Mouse (Mus musculus) spleen, postnatal 10 days (tissue): ENCODE data around the gene Pla2g6.

ENCODE experiments used
- DNase-seq, 2 experiments: peaks; one replicate each; pipeline ENCODE4 v3.0.0; 2021 to 2022; ENCODE audit warnings: low spot score in 2 of 2

The Pla2g6 gene

DNA sequence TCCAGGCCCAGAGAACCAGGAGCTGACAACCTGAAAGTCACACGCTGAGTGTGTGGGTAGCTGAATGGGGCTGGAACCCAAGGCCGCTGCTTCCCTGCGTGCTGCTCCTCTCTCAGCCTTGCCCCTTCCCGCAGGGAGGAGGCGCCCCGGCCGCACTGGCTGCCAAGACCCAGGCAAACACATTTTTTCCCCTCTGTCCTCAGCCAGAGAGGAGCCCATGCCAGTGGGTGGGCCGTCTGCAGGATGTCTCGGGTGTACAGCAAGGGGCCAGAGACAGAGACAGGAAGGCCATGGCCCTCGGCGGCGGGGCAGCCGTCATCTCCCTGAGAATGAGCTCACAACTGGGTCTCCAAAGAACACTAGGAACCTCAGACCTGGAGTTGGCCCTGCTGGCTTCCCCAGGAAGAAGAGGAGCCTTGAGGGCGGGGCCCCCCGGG, 23.2 kb upstream of the Pla2g6 start:
- DNase-seq, result no peak

DNA sequence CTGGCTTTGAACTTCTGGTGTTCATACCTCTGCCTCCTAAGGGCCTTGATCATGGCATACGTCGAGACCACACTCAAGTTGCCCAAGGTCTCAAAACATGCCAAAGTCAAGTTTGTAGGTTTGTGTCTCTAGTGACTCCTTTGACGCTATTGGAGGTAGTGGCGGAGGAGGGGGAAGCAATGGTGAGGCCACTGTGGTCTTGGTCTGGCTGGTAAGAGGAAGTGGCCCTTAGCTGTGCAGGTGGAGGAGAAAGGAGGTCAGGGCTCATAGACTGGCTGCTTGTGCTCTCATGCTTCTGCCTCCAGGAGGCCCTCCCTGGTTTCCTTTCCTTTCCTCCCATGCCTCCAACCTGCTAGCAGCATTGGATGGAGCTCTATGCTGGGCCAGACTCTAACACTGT, 22.7 kb upstream of the Pla2g6 start:
- DNase-seq, result peak in 1 of 2 experiments; percentile 46

DNA sequence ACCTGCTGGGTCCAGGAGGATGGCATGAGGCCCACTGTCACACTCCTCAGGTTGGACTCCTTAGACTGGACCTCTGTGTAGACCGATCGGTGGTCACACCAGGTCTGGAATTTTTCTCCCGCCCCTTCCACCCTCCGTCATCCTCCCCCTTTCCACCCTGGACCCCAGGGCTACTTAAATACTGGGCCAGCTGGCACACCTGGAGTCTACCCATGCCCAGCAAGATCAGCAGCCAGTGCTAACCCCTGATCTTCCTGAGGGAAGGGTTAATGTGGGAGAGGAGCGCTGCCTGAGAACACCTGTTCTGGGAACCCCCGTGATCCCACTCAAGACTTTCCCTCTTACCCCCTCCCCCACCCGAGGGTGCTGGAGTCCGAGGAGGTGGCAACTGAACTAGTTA, 20.5 kb upstream of the Pla2g6 start:
- no peak for DNase-seq

DNA sequence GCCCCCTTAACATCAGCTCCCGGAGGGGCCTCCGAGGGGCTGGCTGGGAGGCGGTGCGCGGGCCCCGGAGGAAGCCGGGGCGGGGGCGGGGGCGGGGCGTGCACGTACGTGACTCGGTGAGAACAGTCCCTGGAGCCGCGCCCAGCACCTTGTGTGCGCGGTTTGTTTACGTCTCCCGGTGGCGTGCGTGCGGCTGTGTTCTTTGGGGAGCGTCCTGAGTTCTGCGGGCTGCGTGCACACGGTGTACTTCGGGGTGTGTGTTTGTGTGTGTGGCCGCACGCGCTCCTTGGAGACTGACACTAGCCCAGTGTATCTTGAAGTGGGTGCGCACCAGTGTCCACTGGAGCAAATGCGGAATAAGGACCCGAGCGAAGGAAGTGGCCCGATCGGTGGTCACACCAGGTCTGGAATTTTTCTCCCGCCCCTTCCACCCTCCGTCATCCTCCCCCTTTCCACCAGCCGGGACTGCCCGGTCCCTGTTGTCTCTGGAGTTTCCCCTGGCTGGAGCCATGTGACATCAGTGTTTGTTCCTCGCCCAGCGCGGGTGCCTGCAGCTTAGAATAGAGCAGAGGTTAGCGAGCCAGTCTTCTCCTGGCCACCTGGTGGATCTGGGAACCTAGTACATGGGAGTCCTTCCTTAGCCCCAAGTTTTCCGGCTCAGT, 19.8 kb upstream of the Pla2g6 start:
- DNase-seq, result peak in 1 of 2 experiments; percentile 61

DNA sequence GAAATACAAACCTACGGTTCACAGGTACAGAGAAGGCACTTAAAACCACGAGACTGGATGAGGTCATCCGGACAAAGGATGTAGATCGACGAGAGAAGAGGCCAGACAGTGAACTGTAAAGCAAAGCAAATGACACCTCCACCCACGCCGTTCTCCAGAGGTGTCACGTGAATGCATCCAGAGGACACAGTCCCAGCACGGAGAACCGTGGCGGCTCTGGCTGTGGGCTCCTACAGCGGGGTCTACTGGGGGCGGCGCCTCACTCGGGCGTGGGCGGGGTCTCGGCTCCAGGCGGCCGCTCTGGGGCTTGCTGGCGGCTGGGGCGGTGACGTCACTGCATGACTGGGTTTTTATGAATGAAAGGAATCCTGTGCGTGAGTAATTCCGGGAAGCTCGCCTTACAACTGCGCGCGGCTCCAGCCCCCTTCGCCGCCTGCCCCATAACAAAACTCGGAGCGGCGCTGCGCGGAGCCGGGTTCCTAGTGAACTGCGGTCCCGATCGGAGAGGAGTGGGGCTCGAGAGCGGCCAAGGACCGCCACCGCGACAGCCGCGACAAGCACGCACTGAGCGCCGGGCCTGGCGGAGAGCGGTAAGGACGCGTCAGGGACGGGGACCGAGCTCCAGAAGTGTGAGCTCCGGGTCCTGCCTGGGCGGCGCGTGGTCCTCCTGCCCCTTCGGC, 19.1 kb upstream of the Pla2g6 start:
- peak; percentile 59 to 84 for DNase-seq

DNA sequence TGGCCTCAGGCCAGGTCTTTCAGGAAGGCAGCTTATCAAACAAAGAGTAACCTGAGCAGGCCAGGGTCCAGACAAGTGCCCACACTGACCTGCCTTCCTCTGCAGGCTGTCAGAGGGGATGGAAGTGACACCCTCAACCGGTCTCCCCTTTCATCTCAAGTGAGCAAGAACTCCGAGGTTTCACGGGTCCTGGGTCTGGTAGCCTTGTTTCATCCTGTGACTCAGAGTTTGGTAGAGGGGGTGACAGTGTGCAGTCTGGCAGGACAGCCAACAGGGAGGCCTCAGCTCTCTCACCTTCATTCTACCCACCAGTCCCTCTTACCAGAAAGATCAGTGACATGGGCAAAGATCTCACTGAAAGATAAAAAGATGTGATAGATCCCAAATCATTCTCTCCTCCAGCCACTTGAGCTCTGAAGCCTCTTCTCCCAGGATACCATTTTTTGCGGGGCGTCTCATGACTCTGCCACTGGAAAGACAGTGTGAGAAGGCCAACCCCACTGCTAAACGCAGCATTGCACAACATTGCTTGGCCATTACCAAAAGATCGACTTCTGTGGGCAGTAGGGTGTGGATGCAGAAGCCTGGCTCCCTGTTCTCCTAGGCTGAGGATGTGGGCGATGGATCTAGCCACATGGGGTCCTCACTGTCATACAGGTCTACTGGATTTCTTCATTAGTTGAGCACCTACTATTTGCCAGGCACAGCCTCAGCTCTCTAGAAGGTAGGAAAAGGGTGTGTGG, 18.0 kb upstream of the Pla2g6 start, which contains the start of gene Maff:
Gene Maff, plus strand, starts transcription at position 571 of the 743 bp plus-strand sequence.
- DNase-seq, result no peak

DNA sequence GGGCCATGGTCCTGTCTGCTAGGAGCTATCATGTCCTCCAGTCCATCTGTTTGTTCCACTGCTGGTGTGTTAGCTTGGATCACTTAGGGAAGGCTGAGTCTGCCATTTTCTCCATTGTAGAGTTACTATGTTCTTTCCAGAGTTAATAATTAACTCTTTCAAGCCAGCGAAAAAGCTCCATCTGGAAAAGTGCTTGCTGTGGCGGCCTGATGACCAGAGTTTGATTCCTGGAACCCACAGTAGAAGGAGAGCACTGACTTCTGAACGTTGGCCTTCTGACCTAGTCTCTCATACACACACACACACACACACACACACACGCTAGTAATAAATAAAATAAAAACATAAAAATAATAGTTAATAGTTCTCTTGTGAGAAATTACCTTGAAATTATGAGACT, 16.4 kb upstream of the Pla2g6 start:
- DNase-seq, result no peak

DNA sequence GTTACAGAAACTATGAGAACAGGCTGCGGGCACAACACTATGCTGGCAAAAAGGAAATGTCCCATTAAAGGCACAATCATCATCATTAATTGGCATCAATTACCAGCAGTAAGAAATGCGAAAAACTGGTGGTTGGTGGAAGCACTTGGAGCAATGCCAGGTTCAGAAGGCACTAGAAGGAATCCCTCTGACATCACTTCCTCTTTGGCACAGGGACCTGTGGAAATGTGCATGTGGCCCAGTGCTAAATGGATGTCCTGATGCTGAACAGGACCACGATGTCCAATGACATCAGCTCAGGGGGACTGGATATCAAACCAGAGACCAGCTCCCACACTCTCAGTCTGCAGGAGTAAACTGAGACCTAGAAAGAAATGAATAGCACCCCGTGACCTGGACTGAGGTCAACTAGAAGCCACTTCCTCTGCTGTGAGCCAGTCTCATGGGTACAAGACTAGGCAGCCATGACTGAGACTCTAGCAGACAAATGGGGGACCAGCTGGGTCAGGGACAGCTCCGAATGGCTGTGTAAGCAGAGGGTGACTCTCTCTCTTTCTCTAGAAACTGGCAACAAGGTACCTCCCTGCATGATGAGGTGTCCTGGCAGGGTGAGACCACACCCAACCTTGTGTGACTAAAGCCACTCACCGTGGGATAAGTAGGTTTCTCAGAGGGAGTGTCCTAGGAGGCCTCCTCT, 14.6 kb upstream of the Pla2g6 start:
- DNase-seq, result no peak

DNA sequence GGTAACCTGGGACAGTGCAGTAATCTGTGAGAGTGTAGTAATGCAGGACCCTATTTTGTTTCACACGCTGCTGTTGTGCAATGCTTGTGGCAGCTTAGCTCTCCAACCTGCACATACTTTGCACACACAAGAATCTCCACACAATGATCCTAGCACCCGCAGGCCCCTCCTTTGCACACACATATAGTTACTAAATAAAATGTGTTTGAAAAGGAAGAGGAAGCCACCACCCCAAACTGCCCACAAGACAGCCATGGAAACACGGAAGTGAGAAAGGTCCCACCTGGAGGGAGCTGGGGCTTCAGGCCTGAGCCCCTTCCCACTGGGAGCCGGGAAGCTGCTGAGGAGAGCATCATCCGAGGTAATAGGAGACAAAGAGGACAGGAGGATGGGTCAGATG, 10.8 kb upstream of the Pla2g6 start:
- DNase-seq, result no peak

DNA sequence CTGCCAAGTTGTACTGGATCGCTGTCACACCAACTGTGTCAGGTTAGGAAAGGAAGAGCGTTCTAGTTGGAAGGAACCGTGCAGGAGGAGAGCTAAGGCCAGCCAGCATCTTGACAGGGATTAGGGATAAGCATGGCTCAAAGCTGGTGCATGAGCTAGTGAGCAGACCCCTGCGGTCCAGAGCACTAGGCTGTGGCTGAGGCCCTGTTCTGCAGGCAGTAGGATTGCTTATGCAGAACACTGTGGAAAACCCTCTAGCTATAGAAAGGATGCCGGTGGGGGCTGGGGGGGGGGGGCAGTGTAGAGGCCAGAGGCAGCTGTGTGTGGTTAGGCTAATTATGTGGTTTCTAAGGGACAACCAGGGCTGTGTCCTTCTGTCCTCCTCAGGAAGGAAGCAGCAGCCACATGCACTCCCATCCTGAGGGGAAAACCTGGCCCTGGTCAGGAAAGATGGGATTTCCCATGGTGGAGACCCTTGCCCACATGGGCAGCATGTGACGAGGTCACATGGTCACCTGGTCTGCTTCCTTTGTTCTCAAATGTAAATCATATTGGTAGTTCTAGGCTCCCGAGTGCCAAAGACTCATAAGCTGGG, 7.0 kb upstream of the Pla2g6 start:
- DNase-seq, result no peak

DNA sequence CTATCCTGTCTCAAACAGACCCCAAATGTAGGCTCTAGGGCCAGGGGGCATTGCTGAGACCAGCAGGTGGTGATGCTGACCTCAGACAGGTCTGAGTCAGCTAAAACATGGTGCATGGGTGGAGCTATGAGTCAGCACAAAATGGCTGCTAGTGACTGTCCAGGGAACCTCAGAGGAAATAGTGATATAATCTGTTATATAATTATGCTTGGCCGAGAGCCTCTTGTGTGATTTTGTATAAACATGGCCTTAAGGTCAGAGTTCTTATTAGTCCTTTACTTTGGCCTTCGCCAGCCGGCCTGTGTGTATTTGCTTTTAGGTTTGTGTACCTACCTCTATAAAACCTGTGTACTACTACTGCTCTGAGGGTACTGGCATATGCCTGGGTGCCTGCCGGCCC, 5.2 kb upstream of the Pla2g6 start:
- DNase-seq, result no peak

DNA sequence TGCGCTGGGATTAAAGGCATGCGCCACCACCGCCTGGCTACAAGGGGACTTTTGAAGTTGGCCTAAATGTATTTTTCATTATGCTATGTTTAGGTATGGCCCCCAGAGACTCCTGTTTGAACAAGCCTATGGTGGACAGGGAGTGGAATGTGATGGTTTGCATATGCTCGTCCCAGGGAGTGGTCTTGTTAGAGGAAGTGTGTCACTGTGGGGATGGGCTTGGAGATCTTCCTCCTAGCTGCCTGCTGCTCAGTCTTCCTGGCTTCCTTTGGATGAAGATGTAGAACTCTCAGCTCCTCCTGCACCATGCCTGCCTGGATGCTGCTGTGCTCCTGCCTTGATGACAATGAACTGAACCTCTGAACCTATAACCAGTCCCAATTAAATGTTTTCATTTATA, 2.3 kb upstream of the Pla2g6 start:
- no peak for DNase-seq

DNA sequence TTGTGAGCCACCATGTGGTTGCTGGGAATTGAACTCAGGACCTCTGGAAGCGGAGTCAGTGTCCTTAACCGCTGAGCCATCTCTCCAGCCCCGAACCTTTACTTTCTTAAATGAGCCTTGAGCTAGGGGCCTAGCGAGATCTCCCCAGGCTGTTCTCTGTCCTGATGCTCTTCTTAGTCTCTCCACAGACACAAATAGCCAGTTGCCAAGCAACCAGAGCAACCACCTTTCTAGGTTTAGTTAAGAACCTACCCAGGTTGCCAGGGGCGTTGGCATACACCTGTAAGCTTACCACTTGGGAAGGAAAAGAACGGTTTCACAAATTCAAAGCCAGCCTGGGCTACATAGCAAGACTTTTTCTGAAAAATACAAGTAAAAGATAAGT, 1.8 kb upstream of the Pla2g6 start:
- no peak for DNase-seq

DNA sequence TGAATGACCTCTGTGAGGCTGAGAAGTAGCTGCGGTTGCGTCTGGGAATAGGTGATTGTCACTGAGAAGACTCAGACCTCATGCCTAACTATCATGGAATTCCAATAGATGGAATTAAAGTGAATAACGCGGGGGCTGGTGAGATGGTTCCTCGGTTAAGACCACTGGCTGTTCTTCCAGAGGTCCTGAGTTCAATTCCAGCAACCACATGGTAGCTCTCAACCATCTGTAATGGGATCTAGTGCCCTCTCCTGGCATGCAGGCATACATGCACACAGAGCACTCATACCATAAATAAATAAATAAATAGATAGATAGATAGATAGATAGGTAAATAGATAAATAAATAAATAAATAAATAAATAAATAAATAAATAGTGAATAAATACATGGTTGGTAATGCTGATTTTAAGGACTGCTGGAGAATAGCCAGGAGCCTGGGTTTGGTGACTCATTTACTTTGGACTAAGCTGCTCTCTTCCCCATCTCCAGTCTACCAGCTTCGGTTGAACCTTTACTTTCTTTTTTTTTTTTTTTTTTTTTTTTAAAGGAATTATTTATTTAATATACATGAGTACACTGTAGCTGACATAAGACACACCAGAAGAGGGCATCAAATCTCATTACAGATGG, 1.3 kb upstream of the Pla2g6 start:
- DNase-seq, result no peak

DNA sequence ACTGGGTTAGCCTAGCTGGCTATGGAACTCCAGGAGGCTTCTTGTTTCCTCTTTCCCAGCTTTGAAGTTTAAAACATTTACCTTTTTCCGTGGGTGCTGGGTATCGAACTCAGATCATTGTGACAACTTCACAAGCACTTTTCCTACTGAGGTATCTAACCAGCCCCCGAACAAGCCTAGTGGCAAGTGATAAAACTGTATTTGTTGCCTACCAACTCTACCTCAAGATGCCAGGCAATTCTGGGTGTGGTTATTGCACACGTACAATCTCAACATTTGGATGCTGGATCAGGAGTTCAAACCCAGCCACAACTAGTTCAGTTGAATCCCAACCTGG, 717 bp upstream of the Pla2g6 start:
- no peak for DNase-seq

DNA sequence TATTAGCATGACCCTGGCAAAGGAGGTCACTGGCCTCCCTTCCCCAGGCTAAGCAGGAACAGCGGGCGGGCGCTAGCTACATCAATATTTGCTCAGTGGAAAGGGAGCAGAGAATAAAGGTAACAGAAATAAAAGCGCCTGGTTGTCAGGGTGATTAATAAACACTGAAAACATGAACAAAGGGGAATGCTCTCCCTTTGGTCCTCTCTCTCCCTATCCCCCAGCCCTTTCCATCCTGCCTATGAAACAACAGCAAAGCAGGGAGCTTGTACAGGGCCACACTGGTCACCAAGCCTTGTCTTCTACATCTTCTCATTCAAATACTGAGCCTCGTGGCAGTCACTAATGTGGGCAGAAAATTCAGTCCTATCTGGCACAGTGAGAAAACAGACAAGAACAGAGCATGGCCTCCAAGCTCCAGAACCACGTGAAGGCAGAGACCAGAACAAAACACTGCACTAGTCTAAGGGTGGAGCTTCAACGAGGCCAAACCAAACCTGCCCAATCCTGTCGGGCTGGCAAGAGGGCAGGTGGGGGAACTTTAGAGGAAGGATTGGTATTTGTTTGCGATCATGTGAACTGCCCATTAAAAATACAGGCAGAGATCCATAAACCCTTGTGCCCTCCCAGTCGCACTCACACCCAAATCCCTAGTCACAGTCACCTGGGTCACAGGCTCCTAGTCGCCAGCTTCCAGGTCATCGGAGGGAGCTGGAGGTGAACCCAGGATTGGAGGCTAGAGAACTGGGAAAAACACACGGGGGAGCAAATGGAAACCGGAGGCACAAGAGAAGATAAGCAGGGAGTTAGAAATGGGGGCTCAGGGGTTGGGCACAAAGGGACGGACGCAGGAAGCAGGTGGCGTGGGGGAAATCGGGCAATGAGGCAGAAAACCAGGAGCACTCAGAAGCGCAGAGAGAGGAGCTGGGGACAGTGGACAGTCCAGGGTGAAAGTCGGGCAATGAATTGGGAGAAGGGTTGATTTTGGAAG, 924 bp downstream of the Pla2g6 start:
- peak in 1 of 2 experiments; percentile 44 for DNase-seq

DNA sequence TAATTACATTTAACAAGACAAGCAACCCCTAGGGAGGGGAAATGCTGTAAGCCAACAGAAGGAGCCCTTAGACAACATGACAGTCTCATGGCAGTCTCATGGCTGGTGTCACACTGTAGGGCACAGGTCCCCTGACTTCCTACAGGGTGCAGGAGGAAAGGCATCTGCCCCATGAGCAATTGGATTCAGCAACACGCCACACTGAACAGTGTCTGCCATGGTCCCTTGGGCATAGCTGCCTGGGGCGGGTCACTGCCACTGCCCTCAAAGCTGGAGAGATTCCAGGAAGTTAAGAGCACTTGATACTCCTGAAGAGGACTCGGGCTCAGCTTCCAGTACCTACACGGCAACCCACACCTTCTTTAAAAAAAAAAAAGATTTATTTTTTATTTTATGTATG, 1.9 kb downstream of the Pla2g6 start:
- DNase-seq, result no peak

DNA sequence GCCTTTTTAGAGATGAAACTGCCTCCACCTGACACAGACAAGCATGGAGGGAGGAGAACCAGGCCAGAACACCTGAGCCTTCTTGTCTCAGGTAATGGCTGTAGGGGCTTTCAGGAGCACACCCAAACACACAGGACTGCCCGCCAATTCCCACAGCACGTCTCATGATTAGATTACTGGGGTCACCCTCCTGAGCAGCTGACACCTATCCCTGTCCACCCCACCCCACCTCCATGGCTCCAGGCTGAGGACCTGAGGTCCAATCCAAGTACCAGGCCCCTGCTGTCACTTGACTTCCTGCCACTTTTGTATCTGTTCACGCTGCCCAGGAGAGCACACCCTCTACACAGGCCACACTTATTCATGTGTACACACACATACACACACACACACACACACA, 2.4 kb downstream of the Pla2g6 start:
- no peak for DNase-seq

DNA sequence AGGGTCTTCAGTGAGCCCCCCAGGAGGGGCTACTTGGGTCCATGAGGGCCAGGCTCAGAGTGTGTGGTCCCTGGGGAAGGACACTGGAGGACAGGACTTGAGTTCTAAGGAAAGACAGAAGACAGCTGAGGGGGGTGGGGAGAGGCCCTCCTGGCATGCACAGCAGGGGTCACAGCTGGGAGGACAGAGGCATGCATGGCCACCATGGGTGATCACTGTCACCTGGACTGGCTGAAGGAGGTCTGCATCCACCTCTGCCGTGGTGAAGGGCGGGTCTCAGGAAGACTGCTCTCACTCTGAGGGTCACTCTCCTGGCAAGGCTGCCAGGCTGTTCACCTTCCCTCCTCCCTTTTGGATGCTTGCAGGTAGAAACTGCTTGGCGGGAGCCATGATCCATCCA, 3.8 kb downstream of the Pla2g6 start:
- no peak for DNase-seq

DNA sequence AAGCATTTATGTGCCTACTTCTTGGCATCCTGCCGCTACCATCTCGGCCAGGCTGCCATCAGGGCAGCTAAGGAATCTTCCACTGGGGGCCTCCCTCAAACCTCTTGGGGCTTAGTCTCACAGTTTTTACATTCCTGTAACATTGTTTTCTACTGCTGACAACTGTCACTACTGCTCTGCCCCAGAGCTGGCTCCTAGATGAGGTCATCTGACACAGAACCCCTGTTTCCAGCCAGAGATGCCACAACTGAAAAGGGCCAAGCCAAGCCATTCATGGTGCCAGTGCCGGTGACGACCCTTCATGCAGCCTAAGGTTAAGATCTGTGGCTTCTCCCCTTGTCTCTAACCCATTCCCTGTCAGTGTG, 4.4 kb downstream of the Pla2g6 start:
- DNase-seq, result no peak
